ENCODE assay signal across 9 mouse cellular contexts in genomic region chr2:164744987-164745386, GRCm38 (mm10). TPM values are rescaled to one million over a fixed set of nuclear protein-coding genes. Genes with fewer than 3 reads are reported as not detected.
DNase-seq lines count a peak whose midpoint lies in the region; ATAC-seq and TF ChIP-seq lines count a peak whose summit lies in the region.
"Had no signal": no experiment of that assay in that cellular context is flagged by ENCODE, and none has a peak within 500 bp of the region (broad histone marks: within the 10 kb centered on the region; RNA-seq: fewer than 3 reads in every experiment).

No protein-coding gene starts in this region.

- peaks cover 4% of the 10 kb centered on the region for H3K79me2 ChIP-seq in heart, adult 2 months (replicated peaks; ENCODE audit: control insufficient read depth, insufficient read depth, low read length)

- no peak overlapping the region for H3K27ac ChIP-seq in heart, adult 2 months
- H3K27ac ChIP-seq in liver, postnatal 0 days (ENCODE audit: low read depth), result no peak overlapping the region

- peaks cover 5% of the 10 kb centered on the region for H3K4me1 ChIP-seq in heart, adult 2 months (ENCODE audit: control insufficient read depth, insufficient read depth, low read length)
- peaks cover 29% of the 10 kb centered on the region for H3K4me1 ChIP-seq in E14TG2a.4 (replicated peaks; ENCODE audit: low read depth, low read length)
- peaks cover 24% of the 10 kb centered on the region for H3K4me1 ChIP-seq in liver, postnatal 0 days (ENCODE audit: insufficient read depth)

- H3K9me3 ChIP-seq in E14TG2a.4 (ENCODE audit: low read length), result no peaks in the 10 kb centered on the region
- no peaks in the 10 kb centered on the region for H3K9me3 ChIP-seq in liver, postnatal 0 days (ENCODE audit: low read length)

- no peak for TF ChIP-seq CTCF in heart, adult 2 months (IDR thresholded peaks at IDR 0.05)
- no peak for TF ChIP-seq CTCF in E14TG2a.4 (conservative IDR thresholded peaks at IDR 0.05; ENCODE audit: low read length)
- TF ChIP-seq CTCF in liver, postnatal 0 days (IDR thresholded peaks at IDR 0.05; ENCODE audit: low read depth), result no peak

- H3K9ac ChIP-seq in heart, adult 2 months (ENCODE audit: low read depth, low read length), result no peak overlapping the region
- 0 out of 2 replicates have a peak overlapping the region, but pooled peaks have one; percentile 91 for H3K9ac ChIP-seq in liver, postnatal 0 days (replicated peaks)

- 55% methylated on average over 13 of the region's 13 CpGs for whole genome bisulfite sequencing in heart, adult 2 months
- WGBS in liver, postnatal 0 days (ENCODE audit: insufficient replicate concordance), result 55% methylated on average over 13 of the region's 13 CpGs

- intact Hi-C loops in heart, adult 2 months (cut with DNase I), result loop anchor here (5.0 kb wide), 1 partner anchor 42 kb away; the partner anchor contains the start of gene Snx21

- no peak for TF ChIP-seq EP300 in heart, adult 2 months (IDR thresholded peaks at IDR 0.05; ENCODE audit: insufficient read depth, low read depth, low read length)
- no peak for TF ChIP-seq EP300 in liver, postnatal 0 days (IDR thresholded peaks at IDR 0.05; ENCODE audit: low read depth)

- TF ChIP-seq POLR2A in heart, adult 2 months (IDR thresholded peaks at IDR 0.05; ENCODE audit: insufficient read depth, low read depth, low read length), result no peak

- no peak for DNase-seq in heart, adult 2 months
- no peak for DNase-seq in heart, postnatal 4 days
- DNase-seq in liver, postnatal 0 days, result no peak
- no peak for DNase-seq in right cerebral cortex, adult 18-20 months
- DNase-seq in yolk sac, embryonic 10.5 days (ENCODE audit: low spot score), result no peak
- no peak for DNase-seq in gastrocnemius, adult 18-20 months (ENCODE audit: low spot score)

- H3K4me3 ChIP-seq in heart, adult 2 months, result peak overlapping the region; percentile 91
- H3K4me3 ChIP-seq in E14TG2a.4 (replicated peaks; ENCODE audit: low read length), result peak overlapping the region; percentile 90
- H3K4me3 ChIP-seq in liver, postnatal 0 days (ENCODE audit: low read depth, low read length), result peak overlapping the region; percentile 73

- peak; percentile 56 for ATAC-seq in granulocyte monocyte progenitor cell, adult 5-6 weeks (replicated peaks; ENCODE audit: poor library complexity, severe bottlenecking)
- no peak for ATAC-seq in liver, postnatal 0 days

- H3K27me3 ChIP-seq in heart, adult 2 months (ENCODE audit: control insufficient read depth, insufficient read depth, low read length), result no peaks in the 10 kb centered on the region
- peaks cover 32% of the 10 kb centered on the region for H3K27me3 ChIP-seq in E14TG2a.4 (ENCODE audit: insufficient read depth, low read length)
- no peaks in the 10 kb centered on the region for H3K27me3 ChIP-seq in liver, postnatal 0 days (ENCODE audit: insufficient read depth, low read length)

- no peaks in the 10 kb centered on the region for H3K36me3 ChIP-seq in heart, adult 2 months (ENCODE audit: control insufficient read depth, insufficient read depth, low read length)
- H3K36me3 ChIP-seq in E14TG2a.4 (ENCODE audit: insufficient read depth, low read length), result peaks cover 28% of the 10 kb centered on the region
- peaks cover 27% of the 10 kb centered on the region for H3K36me3 ChIP-seq in liver, postnatal 0 days (replicated peaks; ENCODE audit: insufficient read depth, low read length)

- H3K4me2 ChIP-seq in liver, postnatal 0 days (ENCODE audit: low read depth, low read length), result peak overlapping the region; percentile 89

RNA-seq across cellular contexts. Expression of gene Wfdc3, which starts 0.7 kb away (rescaled TPM):
- total RNA-seq in heart, adult 2 months (2021), result not detected
- polyA plus RNA-seq in heart, adult 2 months (2012; rRNA removed), result 0.31 and 0.50 TPM in 2 replicates
- under 1 TPM; 0.26 to 0.27 TPM for total RNA-seq in heart, postnatal 4 days (2021)
- total RNA-seq in granulocyte monocyte progenitor cell, adult 5-6 weeks (2014; fragmentation: Nextera tagmentation), result not detected in 2 replicates
- total RNA-seq in granulocyte monocyte progenitor cell, adult 5-6 weeks (2017), result not detected in 2 replicates
- 2.0 and 2.5 TPM in 2 replicates for polyA plus RNA-seq in liver, postnatal 0 days (2015; fragmentation: Nextera tagmentation; extraction: Ambion mirVana)
- total RNA-seq in gastrocnemius, adult 18-20 months (2021), result not detected

RNA-seq across cellular contexts. Expression of gene Dnttip1, which starts 0.8 kb away (rescaled TPM):
- total RNA-seq in heart, adult 2 months (2021), result 10 to 100 TPM; 21.8 to 21.9 TPM
- 15.0 and 15.9 TPM in 2 replicates for polyA plus RNA-seq in heart, adult 2 months (2012; rRNA removed)
- total RNA-seq in heart, postnatal 4 days (2021), result 10 to 100 TPM; 41.2 to 42.0 TPM
- 31.1 and 36.9 TPM in 2 replicates for total RNA-seq in granulocyte monocyte progenitor cell, adult 5-6 weeks (2014; fragmentation: Nextera tagmentation)
- total RNA-seq in granulocyte monocyte progenitor cell, adult 5-6 weeks (2017), result 21.5 and 27.3 TPM in 2 replicates
- polyA plus RNA-seq in liver, postnatal 0 days (2015; fragmentation: Nextera tagmentation; extraction: Ambion mirVana), result 33.7 and 34.2 TPM in 2 replicates
- 10 to 100 TPM; 15.7 to 20.7 TPM for total RNA-seq in gastrocnemius, adult 18-20 months (2021)

RNA-seq across cellular contexts. Expression of gene Ube2c, which starts 24.7 kb away (rescaled TPM):
- total RNA-seq in heart, adult 2 months (2021), result 1 to 10 TPM; 1.5 to 4.2 TPM
- polyA plus RNA-seq in heart, adult 2 months (2012; rRNA removed), result 3.0 and 7.3 TPM in 2 replicates
- total RNA-seq in heart, postnatal 4 days (2021), result 100 to 1,000 TPM; 130 to 144 TPM
- total RNA-seq in granulocyte monocyte progenitor cell, adult 5-6 weeks (2014; fragmentation: Nextera tagmentation), result 24.5 and 75.2 TPM in 2 replicates
- total RNA-seq in granulocyte monocyte progenitor cell, adult 5-6 weeks (2017), result 112 and 138 TPM in 2 replicates
- 243 and 277 TPM in 2 replicates for polyA plus RNA-seq in liver, postnatal 0 days (2015; fragmentation: Nextera tagmentation; extraction: Ambion mirVana)
- total RNA-seq in gastrocnemius, adult 18-20 months (2021), result under 1 TPM; 0.41 to 0.50 TPM

RNA-seq across cellular contexts. Expression of gene Spint5, which starts 29.9 kb away (rescaled TPM):
- total RNA-seq in heart, adult 2 months (2021), result not detected
- polyA plus RNA-seq in heart, adult 2 months (2012; rRNA removed), result not detected in 2 replicates
- total RNA-seq in heart, postnatal 4 days (2021), result not detected
- not detected in 2 replicates for total RNA-seq in granulocyte monocyte progenitor cell, adult 5-6 weeks (2014; fragmentation: Nextera tagmentation)
- not detected in 2 replicates for total RNA-seq in granulocyte monocyte progenitor cell, adult 5-6 weeks (2017)
- polyA plus RNA-seq in liver, postnatal 0 days (2015; fragmentation: Nextera tagmentation; extraction: Ambion mirVana), result not detected in 2 replicates
- not detected for total RNA-seq in gastrocnemius, adult 18-20 months (2021)
- total RNA-seq: neutrophil, adult 5-6 weeks had no signal

RNA-seq across cellular contexts. Expression of gene Tnnc2, which starts 34.8 kb away (rescaled TPM):
- total RNA-seq in heart, adult 2 months (2021), result under 1 TPM in 1 of 2 experiments, not detected in 1; 0.50 TPM
- polyA plus RNA-seq in heart, adult 2 months (2012; rRNA removed), result not detected in 2 replicates
- 10 to 100 TPM in 1 of 2 experiments, not detected in 1; 10.8 TPM for total RNA-seq in heart, postnatal 4 days (2021)
- not detected in 2 replicates for total RNA-seq in granulocyte monocyte progenitor cell, adult 5-6 weeks (2014; fragmentation: Nextera tagmentation)
- not detected in 2 replicates for total RNA-seq in granulocyte monocyte progenitor cell, adult 5-6 weeks (2017)
- polyA plus RNA-seq in liver, postnatal 0 days (2015; fragmentation: Nextera tagmentation; extraction: Ambion mirVana), result 6.5 and 127 TPM in 2 replicates
- total RNA-seq in gastrocnemius, adult 18-20 months (2021), result over 10,000 TPM; 18,106 to 19,583 TPM
- total RNA-seq: neutrophil, adult 5-6 weeks had no signal

Comparison
In these comparisons a context has a peak if more than half of its experiments do, and no peak if none do; other contexts are left out.
1. RNA of gene Ube2c, which starts 24.7 kb away (total RNA-seq): 130 to 144 TPM in heart, postnatal 4 days and 24.5 to 138 TPM in granulocyte monocyte progenitor cell, adult 5-6 weeks; 1.5 to 4.2 TPM in heart, adult 2 months and 0.41 to 0.50 TPM in gastrocnemius, adult 18-20 months; every median in the first group is over 4 times any median in the second.
2. Peak in every context shown above with its lines, with median percentiles within 50 percentile points of each other: H3K4me3 ChIP-seq.